Mouse (Mus musculus): Measurements from ENCODE around the gene Vmn1r85.

Gene Vmn1r85

GRCm38 (mm10) chr7:13038621-13039169 is 56.3 kb downstream of the Vmn1r85 start:
- DNase-seq (ENCODE audit: low read depth, low spot score): peak; percentile 78

- DNase-seq (ENCODE audit: low read depth, low spot score): peak; percentile 99
Observed at GRCm38 (mm10) chr7:13037901-13038555, 56.9 kb downstream of the Vmn1r85 start, which contains the start of gene Ube2m. Gene Ube2m (minus strand): TSS chr7:13038275.

- DNase-seq (ENCODE audit: low read depth, low spot score): peak; percentile 61
Observed at GRCm38 (mm10) chr7:13037366-13037765, 57.6 kb downstream of the Vmn1r85 start.

GRCm38 (mm10) chr7:13036806-13037205 is 58.2 kb downstream of the Vmn1r85 start:
- DNase-seq (ENCODE audit: low read depth, low spot score): no peak

- no peak for DNase-seq (ENCODE audit: low read depth, low spot score)
Observed at GRCm38 (mm10) chr7:13035211-13035855, 59.6 kb downstream of the Vmn1r85 start.

GRCm38 (mm10) chr7:13034148-13034977 is 60.6 kb downstream of the Vmn1r85 start, which contains the start of gene Chmp2a:
Gene Chmp2a (minus strand): TSS chr7:13034807.
- peak; percentile 98 for DNase-seq (ENCODE audit: low read depth, low spot score)

GRCm38 (mm10) chr7:13033451-13034147 is 61.4 kb downstream of the Vmn1r85 start:
- DNase-seq (ENCODE audit: low read depth, low spot score): no peak
